Mouse (Mus musculus) testis, adult 2 months (tissue): ENCODE results near the gene Zfp592.

Source experiments
- CTCF ChIP-seq: fragments of 200-500 bp; IDR thresholded peaks from 2 replicates; pipeline ENCODE4 v1.5.1; 2012; ENCODE audit warnings: low read depth, mild to moderate bottlenecking, inconsistent platforms, low read length, moderate library complexity; ENCODE audit not compliant: control insufficient read depth, insufficient read depth, insufficient replicate concordance
- POLR2A ChIP-seq: fragments of 200-500 bp; IDR thresholded peaks from 2 replicates; pipeline ENCODE4 v1.6.1; 2012; ENCODE audit warnings: low read depth, mild to moderate bottlenecking, inconsistent platforms, low read length, moderate library complexity; ENCODE audit not compliant: control insufficient read depth

DNA sequence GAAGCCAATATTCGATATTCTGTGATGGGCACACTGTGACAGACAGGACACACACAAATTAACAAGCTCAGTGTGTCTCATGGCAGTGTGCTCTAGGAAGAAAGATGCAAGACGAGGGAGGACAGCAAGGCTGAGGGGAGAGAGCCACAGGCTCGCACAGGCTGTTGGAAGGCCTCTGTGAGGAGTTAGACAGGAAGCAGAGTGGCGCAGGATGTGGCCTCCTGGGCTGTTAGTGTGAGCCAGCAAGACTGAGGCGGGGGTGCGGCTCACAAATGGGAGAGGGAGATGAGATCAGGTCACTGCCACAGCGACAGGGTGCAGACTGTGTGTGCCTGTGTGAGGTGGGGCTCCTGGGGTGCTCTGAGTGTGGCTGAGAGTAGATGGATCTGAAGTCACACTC is 81.8 kb downstream of the Zfp592 start:
- TF ChIP-seq CTCF: no peak
- no peak for TF ChIP-seq POLR2A
